Mouse (Mus musculus): Measurements from ENCODE around the gene 4930451I11Rik.

The 4930451I11Rik gene

DNA sequence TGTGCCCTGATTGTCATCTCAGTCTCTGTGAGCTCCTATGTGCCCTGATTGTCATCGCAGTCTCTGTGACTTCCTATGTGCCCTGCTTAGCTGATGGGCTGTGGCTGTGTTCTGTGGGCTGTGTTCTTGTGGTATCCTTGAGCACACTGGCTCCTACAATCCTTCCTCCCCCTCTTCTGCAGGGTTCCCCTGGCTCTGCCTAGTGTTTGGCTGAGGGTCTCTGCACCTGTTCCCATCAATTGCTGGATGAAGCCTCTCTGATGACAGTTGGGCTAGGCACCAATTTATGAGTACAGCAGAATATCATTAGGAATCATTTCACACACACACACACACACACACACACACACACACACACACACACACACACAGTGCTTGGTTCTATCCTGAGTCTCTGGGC lies 1.9 kb upstream of the 4930451I11Rik start:
- DNase-seq (ENCODE audit: low spot score in 2 of 2) = no peak

GRCm38 (mm10) chr7:126832036-126832598 lies 678 bp upstream of the 4930451I11Rik start:
- peak; percentile 84 to 87 for DNase-seq (ENCODE audit: low spot score in 2 of 2)

DNA sequence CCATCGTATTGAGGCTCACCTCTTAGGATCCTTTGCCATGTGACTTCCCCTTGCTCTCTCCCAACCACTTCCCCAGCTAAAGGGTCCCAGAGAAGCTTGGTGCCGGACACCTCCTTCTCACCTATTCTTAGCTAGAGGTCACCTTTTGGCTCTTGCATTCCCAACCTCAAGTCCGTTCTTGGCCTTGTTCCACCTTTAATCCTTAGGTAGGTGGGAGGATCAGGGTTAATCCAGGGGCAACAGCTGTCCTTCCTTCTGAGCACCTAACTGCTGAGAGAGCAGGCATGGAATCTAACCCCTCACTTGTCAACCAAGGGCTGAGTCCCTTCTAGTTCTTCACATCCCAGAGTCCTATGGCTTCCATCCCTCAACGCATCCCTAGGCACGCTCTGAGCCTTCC lies 5.5 kb downstream of the 4930451I11Rik start:
- no peak for DNase-seq (ENCODE audit: low spot score in 2 of 2)

GRCm38 (mm10) chr7:126825403-126825802 lies 6.0 kb downstream of the 4930451I11Rik start:
- no peak for DNase-seq (ENCODE audit: low spot score in 2 of 2)

- no peak for DNase-seq (ENCODE audit: low spot score in 2 of 2)
Measured at GRCm38 (mm10) chr7:126823940-126824339, 7.5 kb downstream of the 4930451I11Rik start.

GRCm38 (mm10) chr7:126823202-126823711 lies 8.2 kb downstream of the 4930451I11Rik start:
- no peak for DNase-seq (ENCODE audit: low spot score in 2 of 2)

GRCm38 (mm10) chr7:126822741-126823140 lies 8.7 kb downstream of the 4930451I11Rik start:
- no peak for DNase-seq (ENCODE audit: low spot score in 2 of 2)

- peak; percentile 83 to 85 for DNase-seq (ENCODE audit: low spot score in 2 of 2)
Measured at GRCm38 (mm10) chr7:126821835-126822511, 9.5 kb downstream of the 4930451I11Rik start.

DNA sequence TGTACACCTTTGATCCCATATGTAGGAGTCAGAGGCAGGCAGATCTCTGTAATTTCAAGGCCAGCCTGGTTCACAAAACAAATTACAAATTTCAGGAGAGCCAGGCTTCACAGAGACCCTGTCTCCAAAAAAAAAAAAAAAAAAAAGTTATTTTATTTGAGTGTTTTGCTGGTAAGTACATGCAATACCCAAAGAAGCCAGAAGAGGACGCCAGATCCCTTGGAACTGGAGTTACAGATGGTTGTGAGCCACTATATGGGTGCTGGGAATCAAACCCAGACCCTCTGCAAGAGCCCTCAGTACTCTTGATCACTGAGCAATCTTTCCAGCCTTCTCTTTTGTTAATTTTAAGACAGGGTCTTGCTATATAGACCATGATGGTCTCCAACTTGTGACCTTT lies 12.6 kb downstream of the 4930451I11Rik start:
- DNase-seq (ENCODE audit: low spot score in 2 of 2) = no peak

DNA sequence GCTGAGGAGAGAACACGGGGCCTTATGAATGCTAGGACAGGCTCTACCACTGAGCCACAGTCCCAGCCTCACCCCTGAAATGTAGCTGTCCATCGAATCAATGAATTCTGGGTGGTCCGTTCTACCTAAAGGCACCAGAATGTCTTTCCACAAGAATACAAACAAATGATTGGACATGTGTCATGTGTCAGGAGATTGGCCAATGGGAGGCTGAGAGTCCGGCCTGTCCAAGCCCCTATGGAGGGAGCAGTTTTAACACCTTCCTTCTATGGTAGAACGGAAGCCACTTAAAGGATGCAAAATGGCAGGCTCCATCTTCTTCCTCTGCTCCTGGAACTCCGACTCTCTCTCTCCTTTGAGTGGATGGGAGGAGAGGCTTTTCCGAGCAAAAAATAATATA lies 13.8 kb downstream of the 4930451I11Rik start:
- no peak for DNase-seq (ENCODE audit: low spot score in 2 of 2)

DNA sequence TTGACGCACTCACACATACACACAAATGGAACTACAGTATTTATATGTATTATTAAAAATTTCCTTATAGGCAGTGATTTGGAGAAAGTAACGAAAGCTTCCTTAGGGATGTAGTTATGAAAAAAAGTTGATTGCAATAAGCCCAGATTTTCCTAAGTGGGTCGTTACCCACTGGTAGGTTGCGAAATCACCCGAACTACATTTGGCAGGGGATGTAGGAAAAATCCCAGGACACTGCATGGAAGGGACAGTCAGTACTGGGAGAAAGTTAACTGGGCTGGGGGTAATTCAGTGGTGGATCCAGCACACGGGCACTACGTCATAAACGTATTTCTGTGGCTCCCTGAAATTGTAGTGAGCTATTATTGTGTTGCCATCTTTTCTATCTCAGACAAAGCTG lies 14.9 kb downstream of the 4930451I11Rik start:
- DNase-seq (ENCODE audit: low spot score in 2 of 2) = no peak

GRCm38 (mm10) chr7:126815726-126816222 lies 15.7 kb downstream of the 4930451I11Rik start:
- DNase-seq (ENCODE audit: low spot score in 2 of 2) = no peak

- DNase-seq (ENCODE audit: low spot score in 2 of 2) = no peak
Measured at GRCm38 (mm10) chr7:126809723-126810369, 21.6 kb downstream of the 4930451I11Rik start.

DNA sequence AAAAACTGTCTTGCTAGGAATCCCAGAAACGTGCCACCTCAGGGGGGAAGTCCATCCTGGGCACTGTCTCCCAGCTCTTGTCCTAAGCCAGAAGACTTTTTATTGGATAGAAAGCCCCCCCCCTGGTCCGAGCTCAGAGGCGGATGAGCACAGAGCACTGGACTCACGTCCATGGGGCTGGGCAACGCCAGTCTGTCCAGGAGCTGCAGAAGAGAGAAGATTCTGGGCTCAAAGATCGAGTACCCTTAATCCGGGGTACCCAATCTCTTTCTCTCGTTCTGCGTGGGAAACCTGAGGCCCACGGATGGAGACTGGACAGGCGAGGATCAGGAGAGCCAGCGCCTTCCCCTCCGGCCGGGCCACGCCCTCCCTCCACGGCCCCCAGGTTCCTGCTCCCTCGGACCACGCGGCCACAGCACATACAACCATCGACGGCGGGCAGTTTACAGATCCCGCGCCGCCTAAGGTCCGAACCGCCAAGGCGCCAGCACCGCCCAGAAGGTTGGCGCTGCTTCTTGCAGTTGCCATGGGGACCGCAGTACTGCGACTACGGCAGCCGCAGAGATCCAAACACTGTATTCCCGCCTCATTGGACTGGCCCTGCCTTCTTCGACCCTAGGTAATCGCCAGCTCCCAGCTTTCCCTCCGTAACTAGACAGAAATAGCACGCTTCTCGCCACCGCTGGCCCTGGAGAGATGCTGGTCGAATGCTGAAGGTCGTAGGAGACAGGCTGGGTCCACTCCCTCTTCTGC lies 22.6 kb downstream of the 4930451I11Rik start:
- peak; percentile 94 to 96 for DNase-seq (ENCODE audit: low spot score in 2 of 2)

DNA sequence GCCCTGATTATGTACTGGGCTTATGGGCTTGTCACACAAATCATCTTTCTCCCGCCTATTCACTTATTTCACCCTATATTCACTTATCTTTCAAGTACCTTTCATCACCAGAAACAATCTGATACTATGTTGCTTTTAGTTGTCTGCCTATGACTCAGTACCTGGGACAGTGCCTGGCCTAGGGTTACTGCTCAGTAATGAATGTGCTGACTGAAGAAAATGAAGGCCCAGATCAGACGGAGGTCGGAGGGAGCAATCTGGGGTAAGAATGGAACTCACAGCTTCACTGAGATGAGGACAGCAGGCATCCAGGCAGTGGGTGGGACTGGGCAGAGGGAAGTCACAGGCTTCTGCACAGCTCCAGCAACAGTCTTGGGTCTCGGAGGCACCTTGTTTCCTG lies 24.0 kb downstream of the 4930451I11Rik start:
- DNase-seq (ENCODE audit: low spot score in 2 of 2) = no peak

GRCm38 (mm10) chr7:126806956-126807355 lies 24.5 kb downstream of the 4930451I11Rik start:
- DNase-seq (ENCODE audit: low spot score in 2 of 2) = no peak

DNA sequence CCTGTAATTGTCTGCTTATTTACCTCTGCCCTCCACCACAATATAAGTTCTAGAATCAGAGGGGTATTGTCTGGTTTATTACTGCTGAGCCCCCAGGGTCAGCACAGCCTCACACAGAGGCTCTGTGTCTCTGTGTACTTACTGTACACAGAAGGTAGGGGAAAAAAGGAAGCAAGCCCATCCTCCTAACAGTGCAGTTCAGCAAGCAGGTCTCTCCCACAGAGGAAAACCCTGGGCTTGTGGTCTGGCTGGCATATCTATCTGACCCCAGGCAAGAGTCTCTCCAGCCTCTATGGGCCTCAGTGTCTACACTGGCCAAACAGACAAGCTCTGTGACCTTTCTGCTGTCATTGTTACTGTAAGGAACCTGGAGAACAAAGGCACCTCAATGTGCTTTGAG lies 27.7 kb downstream of the 4930451I11Rik start:
- no peak for DNase-seq (ENCODE audit: low spot score in 2 of 2)

GRCm38 (mm10) chr7:126803181-126803580 lies 28.3 kb downstream of the 4930451I11Rik start:
- DNase-seq (ENCODE audit: low spot score in 2 of 2) = no peak

- no peak for DNase-seq (ENCODE audit: low spot score in 2 of 2)
Measured at GRCm38 (mm10) chr7:126802134-126802889, 29.1 kb downstream of the 4930451I11Rik start.

DNA sequence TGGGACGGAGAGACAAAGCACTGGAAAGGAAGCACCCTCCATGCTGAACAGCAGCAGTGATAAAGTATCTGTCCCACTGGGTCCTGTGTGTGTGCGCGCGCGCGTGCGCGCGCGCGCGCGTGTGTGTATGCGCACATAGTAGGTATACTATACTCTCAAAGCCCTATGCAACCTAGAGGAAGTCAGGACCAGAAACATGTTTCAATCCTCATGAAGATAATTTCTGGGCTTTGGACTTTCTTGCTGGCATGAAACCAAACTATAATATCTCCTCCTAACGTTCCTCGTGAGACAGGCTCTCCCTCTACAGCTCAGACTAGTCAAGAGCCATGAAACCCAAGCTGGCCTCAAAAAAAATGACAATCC lies 30.4 kb downstream of the 4930451I11Rik start:
- DNase-seq (ENCODE audit: low spot score in 2 of 2) = no peak
